Mouse (Mus musculus): Measurements from ENCODE around the gene Ccnj. TPM values are rescaled to one million over a fixed set of nuclear protein-coding genes. Genes with fewer than 3 reads are reported as not detected.

Ccnj gene
- polyA plus RNA-seq, 1 experiment from 2014 or later = 7.7 TPM

DNA sequence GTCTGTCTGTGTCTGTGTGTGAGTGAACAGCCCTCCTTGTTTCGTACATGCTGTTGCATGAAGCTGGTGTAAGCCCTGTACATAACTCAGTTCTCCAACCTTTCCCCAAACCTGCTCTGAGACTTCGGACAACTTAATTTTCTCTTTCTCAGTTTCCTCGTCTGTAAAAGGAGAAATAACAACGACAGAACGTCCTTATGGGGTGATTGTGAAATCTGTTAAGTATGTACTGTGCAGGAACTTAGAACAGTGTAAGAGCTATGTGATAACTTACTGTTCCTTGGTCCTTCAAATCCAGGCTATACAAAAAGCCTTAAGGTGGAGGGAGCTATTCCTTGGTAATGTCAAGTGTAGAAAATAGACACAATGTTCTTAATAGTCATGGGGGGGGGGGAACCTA, 1.3 kb downstream of the Ccnj start:
- Histone ChIP-seq H3K27ac (ENCODE audit: low read length) (no peak overlapping the region), H3K4me1 (ENCODE audit: control insufficient read depth, insufficient read depth, low read length) (peaks cover 12% of the 10 kb centered on the region; the same call in 1 of the 2 replicates), H3K4me2 (replicated peaks; ENCODE audit: low read depth, low read length) (peak overlapping the region; percentile 75), H3K9me3 (ENCODE audit: control insufficient read depth, low read depth, low read length) (no peaks in the 10 kb centered on the region), H3K27me3 (ENCODE audit: control insufficient read depth, insufficient read depth, low read length) (no peaks in the 10 kb centered on the region), H3K36me3 (ENCODE audit: control insufficient read depth, insufficient read depth, low read length) (peaks cover 8% of the 10 kb centered on the region; the same call in 1 of the 2 replicates), H3K4me3 (ENCODE audit: low read depth, low read length) (peak overlapping the region; percentile 94), H3K9ac (replicated peaks; ENCODE audit: low read depth, low read length) (no peak overlapping the region; the same call in 1 of the 2 replicates)
- no peak for ATAC-seq (ENCODE audit: insufficient number of reproducible peaks, insufficient read depth, low FRiP score, low read depth)
- 34% methylated on average over 5 of the region's 5 CpGs for WGBS

DNA sequence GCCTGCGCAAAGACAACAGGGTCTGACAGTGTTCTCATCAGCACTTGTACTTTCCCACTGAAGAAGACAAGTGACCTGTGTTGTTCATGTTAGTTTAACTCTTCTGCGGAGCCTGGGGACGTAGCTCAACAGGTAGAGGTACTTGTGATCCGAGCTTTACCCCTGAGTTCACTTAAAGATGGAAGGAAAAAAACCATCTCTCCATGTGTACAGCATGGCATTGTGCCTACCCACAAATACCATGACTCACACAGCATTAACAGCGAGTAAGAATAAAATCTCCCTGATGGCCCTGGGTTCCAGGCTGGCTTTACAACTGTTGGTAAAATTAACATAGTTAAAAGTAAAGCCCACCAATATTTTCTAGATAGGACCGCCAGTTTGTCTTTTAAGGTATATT, 3.4 kb downstream of the Ccnj start:
- H3K9me3 ChIP-seq (ENCODE audit: control insufficient read depth, low read depth, low read length) = no peaks in the 10 kb centered on the region
- H3K4me1 ChIP-seq (ENCODE audit: control insufficient read depth, insufficient read depth, low read length) = peaks cover 12% of the 10 kb centered on the region; the same call in 1 of the 2 replicates
- 93% methylated on average over 6 of the region's 6 CpGs for WGBS
- no peak for ATAC-seq (ENCODE audit: insufficient number of reproducible peaks, insufficient read depth, low FRiP score, low read depth)
- H3K9ac ChIP-seq (replicated peaks; ENCODE audit: low read depth, low read length) = no peak overlapping the region
- no peak overlapping the region for H3K4me2 ChIP-seq (replicated peaks; ENCODE audit: low read depth, low read length)
- H3K36me3 ChIP-seq (ENCODE audit: control insufficient read depth, insufficient read depth, low read length) = peaks cover 23% of the 10 kb centered on the region
- no peak overlapping the region for H3K4me3 ChIP-seq (ENCODE audit: low read depth, low read length)
- no peaks in the 10 kb centered on the region for H3K27me3 ChIP-seq (ENCODE audit: control insufficient read depth, insufficient read depth, low read length)
- H3K27ac ChIP-seq (ENCODE audit: low read length) = no peak overlapping the region

DNA sequence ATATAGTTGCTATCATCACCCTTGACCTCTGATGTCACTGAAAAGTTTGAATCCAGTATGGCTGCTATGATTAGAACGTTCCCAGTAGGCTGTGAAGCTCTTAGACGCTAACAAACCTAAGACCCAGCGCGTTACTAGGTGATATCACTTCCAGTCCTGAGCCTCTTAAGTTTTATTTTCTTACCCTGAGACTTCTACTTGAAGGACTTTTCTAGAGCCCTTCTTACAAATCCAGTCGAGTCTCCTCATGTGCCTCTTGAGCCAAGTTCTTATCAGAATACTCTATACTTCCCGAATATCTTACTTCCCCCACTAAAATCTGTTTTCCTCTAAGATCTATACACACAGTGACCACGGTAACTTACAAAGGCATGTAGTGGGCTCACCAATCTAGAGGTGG, 7.1 kb downstream of the Ccnj start:
- Histone ChIP-seq H3K9ac (replicated peaks; ENCODE audit: low read depth, low read length) (no peak overlapping the region), H3K36me3 (ENCODE audit: control insufficient read depth, insufficient read depth, low read length) (peaks cover 43% of the 10 kb centered on the region), H3K4me1 (ENCODE audit: control insufficient read depth, insufficient read depth, low read length) (peaks cover 3% of the 10 kb centered on the region; the same call in 1 of the 2 replicates), H3K4me3 (ENCODE audit: low read depth, low read length) (no peak overlapping the region), H3K9me3 (ENCODE audit: control insufficient read depth, low read depth, low read length) (no peaks in the 10 kb centered on the region), H3K27me3 (ENCODE audit: control insufficient read depth, insufficient read depth, low read length) (no peaks in the 10 kb centered on the region), H3K4me2 (replicated peaks; ENCODE audit: low read depth, low read length) (no peak overlapping the region), H3K27ac (ENCODE audit: low read length) (no peak overlapping the region)
- ATAC-seq (ENCODE audit: insufficient number of reproducible peaks, insufficient read depth, low FRiP score, low read depth) = no peak
- WGBS = 92% methylated on average over 7 of the region's 7 CpGs

- no peak for ATAC-seq (ENCODE audit: insufficient number of reproducible peaks, insufficient read depth, low FRiP score, low read depth)
- no peaks in the 10 kb centered on the region for H3K9me3 ChIP-seq (ENCODE audit: control insufficient read depth, low read depth, low read length)
- no peaks in the 10 kb centered on the region for H3K4me1 ChIP-seq (ENCODE audit: control insufficient read depth, insufficient read depth, low read length)
- no peak overlapping the region for H3K4me3 ChIP-seq (ENCODE audit: low read depth, low read length)
- no peaks in the 10 kb centered on the region for H3K27me3 ChIP-seq (ENCODE audit: control insufficient read depth, insufficient read depth, low read length)
- H3K36me3 ChIP-seq (ENCODE audit: control insufficient read depth, insufficient read depth, low read length) = peaks cover 58% of the 10 kb centered on the region
- H3K27ac ChIP-seq (ENCODE audit: low read length) = no peak overlapping the region
- H3K4me2 ChIP-seq (replicated peaks; ENCODE audit: low read depth, low read length) = no peak overlapping the region
- WGBS = 80% methylated on average over 6 of the region's 6 CpGs
- H3K9ac ChIP-seq (replicated peaks; ENCODE audit: low read depth, low read length) = no peak overlapping the region
Observed at GRCm38 (mm10) chr19:40840303-40840702, 9.2 kb downstream of the Ccnj start.

DNA sequence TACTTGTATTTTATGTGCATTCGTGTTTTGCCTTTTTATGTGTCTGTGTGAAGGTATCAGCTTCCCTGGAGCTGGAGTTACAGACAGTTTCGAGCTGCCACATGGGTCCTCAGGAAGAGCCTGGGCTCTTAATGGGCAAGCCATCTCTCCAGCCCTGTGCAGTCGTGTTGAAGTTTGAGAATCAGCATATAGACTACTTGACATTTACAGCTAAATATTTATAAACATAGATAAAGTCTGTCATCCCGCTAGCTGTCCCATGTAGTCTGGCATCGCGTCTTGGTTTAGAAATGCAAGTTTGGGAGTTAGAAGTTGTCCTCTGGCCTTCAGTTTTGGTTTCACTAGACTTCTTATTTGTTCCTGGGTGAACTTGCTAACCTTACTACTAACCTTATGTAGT, 10.0 kb downstream of the Ccnj start:
- no peaks in the 10 kb centered on the region for H3K27me3 ChIP-seq (ENCODE audit: control insufficient read depth, insufficient read depth, low read length)
- ATAC-seq (ENCODE audit: insufficient number of reproducible peaks, insufficient read depth, low FRiP score, low read depth) = no peak
- no peaks in the 10 kb centered on the region for H3K9me3 ChIP-seq (ENCODE audit: control insufficient read depth, low read depth, low read length)
- H3K9ac ChIP-seq (replicated peaks; ENCODE audit: low read depth, low read length) = no peak overlapping the region
- no peak overlapping the region for H3K4me2 ChIP-seq (replicated peaks; ENCODE audit: low read depth, low read length)
- H3K4me1 ChIP-seq (ENCODE audit: control insufficient read depth, insufficient read depth, low read length) = no peaks in the 10 kb centered on the region
- no peak overlapping the region for H3K27ac ChIP-seq (ENCODE audit: low read length)
- H3K4me3 ChIP-seq (ENCODE audit: low read depth, low read length) = no peak overlapping the region
- WGBS = 56% methylated on average over 6 of the region's 6 CpGs
- H3K36me3 ChIP-seq (ENCODE audit: control insufficient read depth, insufficient read depth, low read length) = peaks cover 66% of the 10 kb centered on the region

DNA sequence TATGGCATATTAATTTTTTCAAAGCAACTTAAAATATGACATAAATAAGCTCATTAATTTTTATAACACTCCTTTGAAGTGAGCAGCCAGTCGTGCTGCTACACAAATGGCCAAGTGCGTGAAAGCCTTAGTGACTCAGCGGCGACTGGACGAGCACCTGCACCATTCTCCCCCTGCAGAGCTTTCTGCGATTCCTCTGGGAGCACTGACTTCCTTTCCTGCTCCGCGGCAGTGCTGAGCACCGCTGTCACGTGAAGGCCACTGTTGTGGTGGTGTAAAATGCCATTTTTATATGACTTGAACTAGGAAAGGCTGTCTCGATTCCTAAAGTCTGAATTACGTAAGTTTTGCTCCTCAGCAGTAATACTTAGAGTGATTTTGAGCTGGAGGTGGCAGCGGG, 10.5 kb downstream of the Ccnj start:
- no peaks in the 10 kb centered on the region for H3K27me3 ChIP-seq (ENCODE audit: control insufficient read depth, insufficient read depth, low read length)
- H3K27ac ChIP-seq (ENCODE audit: low read length) = no peak overlapping the region
- no peaks in the 10 kb centered on the region for H3K9me3 ChIP-seq (ENCODE audit: control insufficient read depth, low read depth, low read length)
- 87% methylated on average over 13 of the region's 13 CpGs for WGBS
- H3K36me3 ChIP-seq (ENCODE audit: control insufficient read depth, insufficient read depth, low read length) = peaks cover 68% of the 10 kb centered on the region
- no peaks in the 10 kb centered on the region for H3K4me1 ChIP-seq (ENCODE audit: control insufficient read depth, insufficient read depth, low read length)
- H3K4me2 ChIP-seq (replicated peaks; ENCODE audit: low read depth, low read length) = no peak overlapping the region
- H3K9ac ChIP-seq (replicated peaks; ENCODE audit: low read depth, low read length) = no peak overlapping the region
- H3K4me3 ChIP-seq (ENCODE audit: low read depth, low read length) = no peak overlapping the region
- no peak for ATAC-seq (ENCODE audit: insufficient number of reproducible peaks, insufficient read depth, low FRiP score, low read depth)

DNA sequence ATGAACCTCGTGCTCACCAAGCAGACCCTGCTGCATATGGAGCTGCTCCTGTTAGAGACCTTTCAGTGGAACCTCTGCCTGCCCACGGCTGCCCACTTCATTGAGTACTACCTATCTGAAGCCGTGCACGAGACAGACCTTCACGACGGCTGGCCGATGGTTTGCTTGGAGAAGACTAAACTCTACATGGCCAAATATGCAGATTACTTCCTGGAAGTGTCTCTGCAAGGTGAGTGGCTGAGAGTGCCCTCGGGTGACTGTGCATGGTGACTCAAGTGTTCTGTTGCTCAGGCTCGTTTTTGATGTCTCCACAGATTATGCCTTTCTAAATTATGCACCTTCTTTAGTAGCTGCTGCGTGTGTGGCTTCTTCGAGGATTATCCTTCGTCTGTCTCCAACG, 13.7 kb downstream of the Ccnj start:
- Histone ChIP-seq H3K4me3 (ENCODE audit: low read depth, low read length) (no peak overlapping the region), H3K4me1 (ENCODE audit: control insufficient read depth, insufficient read depth, low read length) (no peaks in the 10 kb centered on the region), H3K27ac (ENCODE audit: low read length) (no peak overlapping the region), H3K9me3 (ENCODE audit: control insufficient read depth, low read depth, low read length) (no peaks in the 10 kb centered on the region), H3K9ac (replicated peaks; ENCODE audit: low read depth, low read length) (no peak overlapping the region), H3K4me2 (replicated peaks; ENCODE audit: low read depth, low read length) (no peak overlapping the region), H3K27me3 (ENCODE audit: control insufficient read depth, insufficient read depth, low read length) (no peaks in the 10 kb centered on the region), H3K36me3 (ENCODE audit: control insufficient read depth, insufficient read depth, low read length) (peaks cover 60% of the 10 kb centered on the region)
- WGBS = 86% methylated on average over 13 of the region's 13 CpGs
- ATAC-seq (ENCODE audit: insufficient number of reproducible peaks, insufficient read depth, low FRiP score, low read depth) = no peak

DNA sequence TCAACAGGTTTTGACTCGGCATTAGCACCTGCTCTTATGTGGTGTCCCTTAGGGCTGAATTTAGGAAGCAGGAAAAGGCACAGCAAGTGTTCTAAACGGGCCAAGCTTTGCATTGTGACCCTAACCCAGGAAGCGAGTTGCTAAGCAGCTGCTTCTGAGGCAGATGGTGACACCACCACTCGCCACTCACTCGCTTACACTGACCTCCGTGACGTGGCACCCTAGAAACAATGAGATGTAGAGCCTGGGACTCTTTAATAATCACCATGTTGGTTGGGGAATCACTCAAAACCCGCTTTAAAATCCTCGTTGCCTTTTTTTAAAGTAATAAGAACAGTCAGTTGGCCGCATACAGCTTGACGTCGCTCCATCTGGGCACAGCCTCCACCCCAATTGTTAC, 18.3 kb downstream of the Ccnj start:
- H3K9ac ChIP-seq (replicated peaks; ENCODE audit: low read depth, low read length) = no peak overlapping the region
- no peaks in the 10 kb centered on the region for H3K9me3 ChIP-seq (ENCODE audit: control insufficient read depth, low read depth, low read length)
- ATAC-seq (ENCODE audit: insufficient number of reproducible peaks, insufficient read depth, low FRiP score, low read depth) = no peak
- WGBS = 87% methylated on average over 12 of the region's 12 CpGs
- H3K4me1 ChIP-seq (ENCODE audit: control insufficient read depth, insufficient read depth, low read length) = no peaks in the 10 kb centered on the region
- H3K4me3 ChIP-seq (ENCODE audit: low read depth, low read length) = no peak overlapping the region
- peaks cover 39% of the 10 kb centered on the region for H3K36me3 ChIP-seq (ENCODE audit: control insufficient read depth, insufficient read depth, low read length)
- no peak overlapping the region for H3K27ac ChIP-seq (ENCODE audit: low read length)
- no peaks in the 10 kb centered on the region for H3K27me3 ChIP-seq (ENCODE audit: control insufficient read depth, insufficient read depth, low read length)
- H3K4me2 ChIP-seq (replicated peaks; ENCODE audit: low read depth, low read length) = no peak overlapping the region

- no peaks in the 10 kb centered on the region for H3K27me3 ChIP-seq (ENCODE audit: control insufficient read depth, insufficient read depth, low read length)
- H3K9ac ChIP-seq (replicated peaks; ENCODE audit: low read depth, low read length) = no peak overlapping the region
- H3K4me1 ChIP-seq (ENCODE audit: control insufficient read depth, insufficient read depth, low read length) = no peaks in the 10 kb centered on the region
- no peak for ATAC-seq (ENCODE audit: insufficient number of reproducible peaks, insufficient read depth, low FRiP score, low read depth)
- WGBS = 52% methylated on average over 4 of the region's 4 CpGs
- H3K4me3 ChIP-seq (ENCODE audit: low read depth, low read length) = no peak overlapping the region
- H3K27ac ChIP-seq (ENCODE audit: low read length) = no peak overlapping the region
- H3K36me3 ChIP-seq (ENCODE audit: control insufficient read depth, insufficient read depth, low read length) = no peaks in the 10 kb centered on the region
- H3K4me2 ChIP-seq (replicated peaks; ENCODE audit: low read depth, low read length) = no peak overlapping the region
- H3K9me3 ChIP-seq (ENCODE audit: control insufficient read depth, low read depth, low read length) = no peaks in the 10 kb centered on the region
Observed at GRCm38 (mm10) chr19:40859555-40859954, 28.5 kb downstream of the Ccnj start.

Data from stomach, embryonic 14.5 days (tissue).